Mouse (Mus musculus): ENCODE data around the gene Zfp746. TPM values are rescaled to one million over a fixed set of nuclear protein-coding genes. Genes with fewer than 3 reads are reported as not detected.

The Zfp746 gene
- polyA plus RNA-seq, 1 experiment from 2014 or later, result 7.5 TPM

DNA sequence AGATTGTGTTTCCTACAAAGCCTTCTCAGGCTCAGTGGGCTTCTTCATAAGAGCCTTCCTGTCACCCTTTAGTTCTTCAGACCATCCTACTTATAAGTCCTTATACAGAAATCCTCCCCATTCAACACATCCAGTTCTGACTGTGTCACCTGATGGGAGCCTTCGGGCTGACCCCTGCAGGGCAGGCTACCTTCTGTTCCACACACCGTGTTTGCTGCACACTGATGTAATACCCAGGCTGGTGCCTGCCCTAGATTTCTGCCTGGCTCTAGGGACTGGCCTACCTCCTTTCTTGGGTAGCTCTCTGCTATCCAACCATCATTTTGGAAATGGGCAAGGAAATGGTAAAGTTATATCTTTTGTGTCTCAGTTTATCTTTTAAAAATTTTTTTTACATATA, 63.7 kb downstream of the Zfp746 start:
- H3K9ac ChIP-seq (ENCODE audit: low read length), result no peak overlapping the region
- H3K27me3 ChIP-seq (ENCODE audit: control insufficient read depth, insufficient read depth, low read length), result peaks cover 50% of the 10 kb centered on the region
- no peak for ATAC-seq (replicated peaks; ENCODE audit: extremely low read depth, insufficient read depth, low FRiP score)
- no peak overlapping the region for H3K4me3 ChIP-seq (ENCODE audit: low read length)
- peaks cover 45% of the 10 kb centered on the region for H3K36me3 ChIP-seq (ENCODE audit: control insufficient read depth, insufficient read depth)
- no peak overlapping the region for H3K27ac ChIP-seq (ENCODE audit: low read length)
- 83% methylated on average over 2 of the region's 2 CpGs for WGBS
- peaks cover 27% of the 10 kb centered on the region for H3K9me3 ChIP-seq (replicated peaks; ENCODE audit: control insufficient read depth, low read length)
- no peak overlapping the region for H3K4me2 ChIP-seq (ENCODE audit: low read depth, low read length)
- no peaks in the 10 kb centered on the region for H3K4me1 ChIP-seq (ENCODE audit: control insufficient read depth, insufficient read depth, low read length)

DNA sequence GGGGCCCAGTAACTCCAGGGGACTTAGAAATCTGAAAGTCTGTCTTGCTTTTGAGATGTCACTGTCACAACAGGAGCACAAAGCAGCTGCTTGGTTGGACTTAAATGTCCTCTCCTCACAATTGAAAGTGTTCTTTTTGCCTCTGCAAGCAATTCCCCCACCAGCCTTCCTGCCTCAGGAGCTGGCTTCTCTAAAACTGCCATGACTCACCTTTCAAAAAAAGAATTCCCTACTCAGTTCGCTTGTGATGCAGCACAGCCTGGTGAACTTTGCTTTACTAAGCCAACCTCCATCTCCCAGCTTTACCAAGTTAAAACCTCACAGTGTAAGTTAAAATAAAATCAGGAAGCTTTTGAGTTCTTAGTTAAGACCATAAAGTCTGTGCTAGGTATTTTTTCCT, 64.7 kb downstream of the Zfp746 start:
- 64% methylated on average over 1 of the region's 1 CpGs for WGBS
- Histone ChIP-seq H3K9ac (ENCODE audit: low read length) (no peak overlapping the region), H3K4me2 (ENCODE audit: low read depth, low read length) (no peak overlapping the region), H3K27ac (ENCODE audit: low read length) (no peak overlapping the region), H3K4me3 (ENCODE audit: low read length) (no peak overlapping the region), H3K27me3 (ENCODE audit: control insufficient read depth, insufficient read depth, low read length) (peaks cover 60% of the 10 kb centered on the region), H3K9me3 (replicated peaks; ENCODE audit: control insufficient read depth, low read length) (peaks cover 27% of the 10 kb centered on the region), H3K4me1 (ENCODE audit: control insufficient read depth, insufficient read depth, low read length) (no peaks in the 10 kb centered on the region), H3K36me3 (ENCODE audit: control insufficient read depth, insufficient read depth) (peaks cover 36% of the 10 kb centered on the region)
- no peak for ATAC-seq (replicated peaks; ENCODE audit: extremely low read depth, insufficient read depth, low FRiP score)

DNA sequence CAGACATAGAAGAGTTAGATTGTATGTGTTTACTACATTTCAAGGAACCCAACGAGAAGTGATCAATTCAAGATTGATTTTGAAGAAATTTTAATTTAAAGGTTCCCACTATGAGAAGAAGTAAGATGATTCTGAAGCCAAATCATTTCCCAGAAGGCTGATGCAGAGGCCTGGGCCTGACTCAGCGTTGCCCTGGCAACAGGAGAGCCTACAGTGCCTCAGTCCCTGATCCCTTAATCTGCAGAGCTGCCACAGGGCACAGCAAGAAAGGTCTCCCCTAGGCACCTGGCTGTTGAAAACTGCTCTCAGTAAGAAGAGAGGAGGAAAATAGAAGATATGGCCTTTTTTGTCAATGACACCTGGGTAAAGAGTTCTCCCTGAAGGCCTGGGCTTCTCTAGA, 66.4 kb downstream of the Zfp746 start:
- H3K9ac ChIP-seq (ENCODE audit: low read length), result no peak overlapping the region
- peaks cover 4% of the 10 kb centered on the region; the same call in 1 of the 2 replicates for H3K4me1 ChIP-seq (ENCODE audit: control insufficient read depth, insufficient read depth, low read length)
- no peak for ATAC-seq (replicated peaks; ENCODE audit: extremely low read depth, insufficient read depth, low FRiP score)
- H3K4me2 ChIP-seq (ENCODE audit: low read depth, low read length), result no peak overlapping the region
- peaks cover 14% of the 10 kb centered on the region for H3K9me3 ChIP-seq (replicated peaks; ENCODE audit: control insufficient read depth, low read length)
- H3K27ac ChIP-seq (ENCODE audit: low read length), result no peak overlapping the region
- peaks cover 20% of the 10 kb centered on the region for H3K36me3 ChIP-seq (ENCODE audit: control insufficient read depth, insufficient read depth)
- H3K27me3 ChIP-seq (ENCODE audit: control insufficient read depth, insufficient read depth, low read length), result peaks cover 74% of the 10 kb centered on the region
- H3K4me3 ChIP-seq (ENCODE audit: low read length), result no peak overlapping the region
- WGBS, result 80% methylated on average over 2 of the region's 2 CpGs

DNA sequence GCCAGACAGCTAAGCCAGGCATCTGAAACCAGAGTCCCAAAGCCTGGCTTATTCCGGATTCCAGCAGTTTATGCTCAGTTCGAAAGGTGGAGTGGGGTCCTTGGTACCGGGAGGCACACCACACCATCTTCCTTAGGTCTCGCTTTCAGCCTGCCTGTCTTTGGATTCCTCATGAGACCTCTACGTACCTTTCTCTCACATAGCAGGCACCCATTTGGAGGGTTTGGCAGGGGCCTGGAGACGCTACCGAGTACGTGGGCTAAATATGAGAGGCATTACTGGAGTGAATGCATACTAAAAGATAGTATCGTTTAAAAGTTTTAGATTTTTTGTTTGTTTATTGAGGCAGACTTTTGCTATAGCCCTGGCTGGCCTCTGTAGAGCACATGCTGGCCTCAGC, 69.6 kb downstream of the Zfp746 start:
- no peak overlapping the region for H3K27ac ChIP-seq (ENCODE audit: low read length)
- WGBS, result 91% methylated on average over 9 of the region's 9 CpGs
- H3K36me3 ChIP-seq (ENCODE audit: control insufficient read depth, insufficient read depth), result no peaks in the 10 kb centered on the region; the same call in 1 of the 2 replicates
- H3K4me2 ChIP-seq (ENCODE audit: low read depth, low read length), result no peak overlapping the region
- no peak for ATAC-seq (replicated peaks; ENCODE audit: extremely low read depth, insufficient read depth, low FRiP score)
- no peak overlapping the region for H3K4me3 ChIP-seq (ENCODE audit: low read length)
- H3K9me3 ChIP-seq (replicated peaks; ENCODE audit: control insufficient read depth, low read length), result peaks cover 3% of the 10 kb centered on the region; the same call in 1 of the 2 replicates
- H3K9ac ChIP-seq (ENCODE audit: low read length), result no peak overlapping the region
- H3K27me3 ChIP-seq (ENCODE audit: control insufficient read depth, insufficient read depth, low read length), result peaks cover 87% of the 10 kb centered on the region
- peaks cover 4% of the 10 kb centered on the region; the same call in 1 of the 2 replicates for H3K4me1 ChIP-seq (ENCODE audit: control insufficient read depth, insufficient read depth, low read length)

DNA sequence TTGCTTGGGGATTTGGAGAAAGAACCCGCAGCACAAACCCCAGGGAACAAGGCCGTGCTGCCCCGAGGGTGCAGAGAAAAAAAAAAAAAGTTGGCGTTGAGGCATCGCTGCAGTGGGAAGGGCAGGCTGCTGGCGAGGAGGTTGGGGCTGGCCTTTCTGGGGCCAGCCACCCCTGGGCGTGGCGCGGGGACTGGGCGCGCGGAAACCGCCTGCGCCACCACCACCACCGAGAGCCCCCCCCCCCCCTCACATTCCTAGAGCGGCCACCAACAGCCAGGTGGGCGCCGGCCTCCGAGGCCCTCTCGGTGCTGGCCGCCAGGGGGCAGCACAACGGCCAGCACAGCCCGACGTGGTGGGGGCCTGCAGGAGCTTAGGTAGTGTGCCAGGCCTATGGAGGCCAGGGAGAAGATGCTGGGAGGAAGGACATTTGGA, 70.3 kb downstream of the Zfp746 start:
- Histone ChIP-seq H3K36me3 (ENCODE audit: control insufficient read depth, insufficient read depth) (no peaks in the 10 kb centered on the region; the same call in 1 of the 2 replicates), H3K4me3 (ENCODE audit: low read length) (peak overlapping the region; percentile 46), H3K4me1 (ENCODE audit: control insufficient read depth, insufficient read depth, low read length) (peaks cover 6% of the 10 kb centered on the region), H3K4me2 (ENCODE audit: low read depth, low read length) (peak overlapping the region; percentile 64), H3K27me3 (ENCODE audit: control insufficient read depth, insufficient read depth, low read length) (peaks cover 90% of the 10 kb centered on the region), H3K27ac (ENCODE audit: low read length) (no peak overlapping the region), H3K9me3 (replicated peaks; ENCODE audit: control insufficient read depth, low read length) (peaks cover 3% of the 10 kb centered on the region; the same call in 1 of the 2 replicates), H3K9ac (ENCODE audit: low read length) (peak overlapping the region; percentile 41)
- under 1% methylated on average over 17 of the region's 24 CpGs for WGBS
- peak; percentile 72; the same call in 1 of the 2 replicates for ATAC-seq (replicated peaks; ENCODE audit: extremely low read depth, insufficient read depth, low FRiP score)

Small RNA genes lying within 50 kb of the gene (microRNA-seq; reads per million reads assigned to microRNA genes)
- gene Gm24563, result not detected

Other genes starting within 250 kb of the Zfp746 start
- 9.3 and 9.5 TPM in 2 replicates for gene Zfp282, start 209.4 kb downstream of the Zfp746 start, polyA plus RNA-seq (2015; fragmentation: Nextera tagmentation; extraction: Ambion mirVana)
- gene Zfp212, start 166.1 kb downstream of the Zfp746 start, polyA plus RNA-seq (2015; fragmentation: Nextera tagmentation; extraction: Ambion mirVana), result 10.3 and 10.9 TPM in 2 replicates
- 3.3 and 3.9 TPM in 2 replicates for gene Zfp956, start 133.2 kb downstream of the Zfp746 start, polyA plus RNA-seq (2015; fragmentation: Nextera tagmentation; extraction: Ambion mirVana)
- gene Zfp777, start 37.7 kb downstream of the Zfp746 start, polyA plus RNA-seq (2015; fragmentation: Nextera tagmentation; extraction: Ambion mirVana), result 2.6 and 2.7 TPM in 2 replicates

Data from heart, embryonic 16.5 days (tissue).